Mouse (Mus musculus) brain, embryonic 14.5 days (tissue): ENCODE measurements at regions not wholly inside any gene's neighbourhood (a gene's known extent, or its start where the extent isn't known, plus 50 kb on each side); places are given as distances from the start of the nearest gene placed in this dataset.

Source experiments
- CTCF ChIP-seq: fragments of 200-500 bp; IDR thresholded peaks from 2 replicates; pipeline ENCODE4 v1.5.1; 2012; ENCODE audit warnings: inconsistent platforms, mild to moderate bottlenecking, moderate library complexity, borderline replicate concordance; ENCODE audit not compliant: insufficient read depth, insufficient read length; ENCODE audit errors: extremely low read depth
- POLR2A ChIP-seq: fragments of 200-500 bp; IDR thresholded peaks from 2 replicates; pipeline ENCODE4 v1.6.1; 2012; ENCODE audit warnings: mild to moderate bottlenecking, inconsistent platforms, borderline replicate concordance; ENCODE audit not compliant: poor library complexity, insufficient read depth, insufficient read length, severe bottlenecking; ENCODE audit errors: extremely low read depth

- TF ChIP-seq POLR2A (no peak), CTCF (no peak)
Measured at GRCm38 (mm10) chr12:45184510-45184909, 110.0 kb upstream of the Stxbp6 start.
